Mouse (Mus musculus) megakaryocyte progenitor cell, adult 5-6 weeks (primary cell): ENCODE data around the gene Cmc1. TPM values are rescaled to one million over a fixed set of nuclear protein-coding genes. Genes with fewer than 3 reads are reported as not detected.

ENCODE experiments used
- ATAC-seq: replicated peaks from 2 replicates; pipeline ENCODE4 v1.8.0; 2016; ENCODE audit warnings: mild to moderate bottlenecking, moderate TSS enrichment, inconsistent platforms; ENCODE audit not compliant: poor library complexity
- total RNA-seq, 2 experiments: library from RNA; stranded (forward) in 1 of 2; stranded (reverse) in 1 of 2; fragments of 157-497, 149-512 nt in 1 of 2; fragments of 200-1000 nt in 1 of 2; gene quantifications; 2 replicates each; pipeline versions ENCODE4 v1.2.3 to v1.2.4; 2015 to 2017

Gene Cmc1
- total RNA-seq, 2 experiments from 2014 or later: 64.3 to 74.9 TPM

DNA sequence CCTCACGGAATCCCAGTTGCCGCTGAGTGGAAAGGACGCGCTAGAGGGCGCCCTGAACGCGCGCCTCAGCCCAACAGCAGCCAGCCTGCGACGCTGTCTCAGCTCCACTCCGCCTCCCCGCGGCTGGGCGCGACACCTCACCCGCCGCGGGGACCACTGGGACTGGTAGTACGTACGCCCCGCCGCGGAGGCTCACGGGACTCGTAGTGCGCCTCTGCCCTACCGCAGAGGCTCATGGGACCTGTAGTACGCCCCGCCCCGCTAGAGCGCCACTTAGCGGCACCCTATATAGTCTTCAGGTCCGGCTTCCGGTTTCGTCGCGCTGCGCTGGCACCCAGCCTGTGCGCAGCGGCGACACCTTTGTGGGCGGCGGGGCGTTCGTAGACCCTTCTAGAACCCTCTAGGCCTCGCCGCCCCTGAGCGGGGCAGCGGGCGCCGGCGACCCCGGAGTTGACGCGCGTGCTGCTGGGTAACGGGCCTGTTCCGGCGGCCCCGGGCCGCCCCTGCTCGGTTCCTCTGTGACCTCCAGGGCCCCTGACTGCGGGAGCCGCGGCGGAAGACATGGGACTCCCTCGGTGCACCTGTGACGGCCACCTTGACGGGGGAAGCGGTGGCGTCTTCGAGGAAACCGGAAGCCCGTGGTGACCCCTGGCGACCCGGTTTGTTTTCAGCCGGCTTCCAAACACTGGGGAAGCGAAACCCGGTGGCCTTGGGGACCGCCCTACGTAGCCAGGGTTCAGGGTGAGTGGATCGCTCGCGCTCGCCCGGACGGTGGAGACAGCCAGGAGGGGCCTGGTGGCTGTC lies 109.6 kb downstream of the Cmc1 start, which contains the start of gene Azi2:
TSS of gene Azi2 (plus strand) at position 282 of the 804 bp plus-strand sequence.
- peak; percentile 90 for ATAC-seq

- no peak for ATAC-seq
Observed at GRCm38 (mm10) chr9:118034990-118035389, 115.0 kb downstream of the Cmc1 start.

GRCm38 (mm10) chr9:118031694-118032093 lies 118.3 kb downstream of the Cmc1 start:
- ATAC-seq: no peak

- peak; percentile 42; the same call in 1 of the 2 replicates for ATAC-seq
Observed at GRCm38 (mm10) chr9:118030252-118030651, 119.7 kb downstream of the Cmc1 start.

GRCm38 (mm10) chr9:118029490-118029889 lies 120.5 kb downstream of the Cmc1 start:
- peak; percentile 58 for ATAC-seq

- ATAC-seq: no peak
Observed at GRCm38 (mm10) chr9:118024966-118025365, 125.0 kb downstream of the Cmc1 start.

Other genes with a start within 250 kb of the Cmc1 start
- 69.6 and 75.9 TPM in 2 replicates for gene Azi2, start 109.7 kb downstream of the Cmc1 start, total RNA-seq (2015)
- 58.6 and 60.3 TPM in 2 replicates for gene Azi2, start 109.7 kb downstream of the Cmc1 start, total RNA-seq (2017)